Mouse (Mus musculus) gastrocnemius, adult 8-10 months (tissue): ENCODE measurements around the gene Nptx1. TPM values are rescaled to one million over a fixed set of nuclear protein-coding genes. Genes with fewer than 3 reads are reported as not detected.

Experiments used
- DNase-seq, 2 experiments: peaks; one replicate each; pipeline ENCODE4 v3.0.0; 2022; ENCODE audit warnings: low spot score in 2 of 2
- total RNA-seq, 4 experiments: library from RNA; stranded (reverse); gene quantifications; 2 replicates each; pipeline ENCODE4 v1.2.4; 2022

The Nptx1 gene
- under 1 TPM in 1 of 4 experiments, not detected in 3; 0.07 TPM for total RNA-seq

- DNase-seq: no peak
Observed at GRCm38 (mm10) chr11:119547183-119547921, at the start of gene Nptx1. Nptx1 (minus strand) TSS chr11:119547753.

- no peak for DNase-seq
Observed at GRCm38 (mm10) chr11:119593966-119594365, 46.4 kb upstream of the Nptx1 start.

- no peak for DNase-seq
Observed at GRCm38 (mm10) chr11:119589242-119589641, 41.7 kb upstream of the Nptx1 start.

GRCm38 (mm10) chr11:119587112-119587511 lies 39.6 kb upstream of the Nptx1 start:
- DNase-seq: no peak

GRCm38 (mm10) chr11:119586511-119586910 lies 39.0 kb upstream of the Nptx1 start:
- no peak for DNase-seq

GRCm38 (mm10) chr11:119577721-119578120 lies 30.2 kb upstream of the Nptx1 start:
- DNase-seq: no peak

- DNase-seq: no peak
Observed at GRCm38 (mm10) chr11:119576855-119577254, 29.3 kb upstream of the Nptx1 start.

GRCm38 (mm10) chr11:119572316-119573010 lies 24.9 kb upstream of the Nptx1 start:
- no peak for DNase-seq

- no peak for DNase-seq
Observed at GRCm38 (mm10) chr11:119566188-119566587, 18.6 kb upstream of the Nptx1 start.

GRCm38 (mm10) chr11:119565684-119566083 lies 18.1 kb upstream of the Nptx1 start:
- DNase-seq: no peak

GRCm38 (mm10) chr11:119565021-119565420 lies 17.5 kb upstream of the Nptx1 start:
- DNase-seq: no peak

GRCm38 (mm10) chr11:119564383-119564782 lies 16.8 kb upstream of the Nptx1 start:
- DNase-seq: no peak

GRCm38 (mm10) chr11:119563166-119563565 lies 15.6 kb upstream of the Nptx1 start:
- no peak for DNase-seq

- no peak for DNase-seq
Observed at GRCm38 (mm10) chr11:119562286-119562685, 14.7 kb upstream of the Nptx1 start.

- no peak for DNase-seq
Observed at GRCm38 (mm10) chr11:119558870-119559610, 11.5 kb upstream of the Nptx1 start.

- DNase-seq: no peak
Observed at GRCm38 (mm10) chr11:119557940-119558869, 10.7 kb upstream of the Nptx1 start.

- no peak for DNase-seq
Observed at GRCm38 (mm10) chr11:119555170-119555569, 7.6 kb upstream of the Nptx1 start.

- no peak for DNase-seq
Observed at GRCm38 (mm10) chr11:119554706-119555105, 7.2 kb upstream of the Nptx1 start.

GRCm38 (mm10) chr11:119552902-119553802 lies 5.6 kb upstream of the Nptx1 start:
- no peak for DNase-seq

- no peak for DNase-seq
Observed at GRCm38 (mm10) chr11:119552301-119552700, 4.7 kb upstream of the Nptx1 start.
